Mouse (Mus musculus) heart, embryonic 14.5 days (tissue): ENCODE results near the gene Nell2. TPM values are rescaled to one million over a fixed set of nuclear protein-coding genes. Genes with fewer than 3 reads are reported as not detected.

Source experiments
- ATAC-seq: fragments of 200-750 bp; cut with Nextera tagmentation; 2 replicates; pipeline ENCODE4 v1.8.0; 2017; ENCODE audit warnings: low read depth, moderate TSS enrichment; ENCODE audit not compliant: insufficient number of reproducible peaks, insufficient read depth, low FRiP score
- H3K27ac ChIP-seq, 2 experiments: fragments of 200-500 bp in 1 of 2; fragments of 300-500 bp in 1 of 2; sonication (generic) in 1 of 2; replicated peaks in 1 of 2; 2 replicates each; pipeline ENCODE4 v1.5.1; 2012 to 2014; ENCODE audit warnings: low read depth in 2 of 2, low read length in 2 of 2, control low read depth in 1 of 2, mild to moderate bottlenecking in 1 of 2, mixed read lengths in 1 of 2; ENCODE audit not compliant: control insufficient read depth in 1 of 2, insufficient read depth in 1 of 2
- H3K27me3 ChIP-seq: fragments of 300-500 bp; sonication (generic); 2 replicates; pipeline ENCODE4 v1.6.1; 2014; ENCODE audit warnings: mild to moderate bottlenecking, low read length, control low read depth; ENCODE audit not compliant: control insufficient read depth, insufficient read depth
- H3K36me3 ChIP-seq: fragments of 300-500 bp; sonication (generic); 2 replicates; pipeline ENCODE4 v1.6.1; 2014; ENCODE audit warnings: mild to moderate bottlenecking, control low read depth, low read length, mixed read lengths; ENCODE audit not compliant: control insufficient read depth, insufficient read depth
- H3K4me1 ChIP-seq, 2 experiments: fragments of 200-500 bp in 1 of 2; fragments of 300-500 bp in 1 of 2; sonication (generic) in 1 of 2; 2 replicates each; pipeline ENCODE4 v1.6.1; 2012 to 2014; ENCODE audit warnings: low read length in 2 of 2, control low read depth in 1 of 2, mixed read lengths in 1 of 2; ENCODE audit not compliant: control insufficient read depth in 2 of 2, insufficient read depth in 2 of 2
- H3K4me2 ChIP-seq: fragments of 300-500 bp; sonication (generic); 2 replicates; pipeline ENCODE4 v1.6.1; 2014; ENCODE audit warnings: mild to moderate bottlenecking, low read length
- H3K4me3 ChIP-seq, 2 experiments: fragments of 200-500 bp in 1 of 2; fragments of 300-500 bp in 1 of 2; sonication (generic) in 1 of 2; 2 replicates each; pipeline ENCODE4 v1.5.1; 2012 to 2014; ENCODE audit warnings: low read length in 2 of 2, mild to moderate bottlenecking in 2 of 2, control low read depth in 1 of 2, low read depth in 1 of 2, moderate library complexity in 1 of 2; ENCODE audit not compliant: control insufficient read depth in 1 of 2, insufficient read depth in 1 of 2
- H3K9ac ChIP-seq: fragments of 300-500 bp; sonication (generic); 2 replicates; pipeline ENCODE4 v1.6.1; 2014; ENCODE audit warnings: mild to moderate bottlenecking, low read length
- H3K9me3 ChIP-seq: fragments of 300-500 bp; sonication (generic); 2 replicates; pipeline ENCODE4 v1.6.1; 2016; ENCODE audit warnings: low read length, control low read depth; ENCODE audit not compliant: control insufficient read depth
- WGBS: fragments of 180-500 bp; shearing (Covaris S2); extraction: QIAGEN DNeasy Blood & Tissue Kit; methylation state at CpG from one replicate; pipeline ENCODE4 v1.1.7; 2014; 5-methylcytosine and 5-hydroxymethylcytosine counted together
- polyA plus RNA-seq: library from polyadenylated mRNA; unstranded; fragments of >200 nt; fragmentation: Nextera tagmentation; extraction: Ambion mirVana; gene quantifications from 2 replicates; pipeline ENCODE4 v1.2.1, GENCODE M21; 2014

Gene Nell2
- 0.70 and 2.0 TPM in 2 replicates for polyA plus RNA-seq

DNA sequence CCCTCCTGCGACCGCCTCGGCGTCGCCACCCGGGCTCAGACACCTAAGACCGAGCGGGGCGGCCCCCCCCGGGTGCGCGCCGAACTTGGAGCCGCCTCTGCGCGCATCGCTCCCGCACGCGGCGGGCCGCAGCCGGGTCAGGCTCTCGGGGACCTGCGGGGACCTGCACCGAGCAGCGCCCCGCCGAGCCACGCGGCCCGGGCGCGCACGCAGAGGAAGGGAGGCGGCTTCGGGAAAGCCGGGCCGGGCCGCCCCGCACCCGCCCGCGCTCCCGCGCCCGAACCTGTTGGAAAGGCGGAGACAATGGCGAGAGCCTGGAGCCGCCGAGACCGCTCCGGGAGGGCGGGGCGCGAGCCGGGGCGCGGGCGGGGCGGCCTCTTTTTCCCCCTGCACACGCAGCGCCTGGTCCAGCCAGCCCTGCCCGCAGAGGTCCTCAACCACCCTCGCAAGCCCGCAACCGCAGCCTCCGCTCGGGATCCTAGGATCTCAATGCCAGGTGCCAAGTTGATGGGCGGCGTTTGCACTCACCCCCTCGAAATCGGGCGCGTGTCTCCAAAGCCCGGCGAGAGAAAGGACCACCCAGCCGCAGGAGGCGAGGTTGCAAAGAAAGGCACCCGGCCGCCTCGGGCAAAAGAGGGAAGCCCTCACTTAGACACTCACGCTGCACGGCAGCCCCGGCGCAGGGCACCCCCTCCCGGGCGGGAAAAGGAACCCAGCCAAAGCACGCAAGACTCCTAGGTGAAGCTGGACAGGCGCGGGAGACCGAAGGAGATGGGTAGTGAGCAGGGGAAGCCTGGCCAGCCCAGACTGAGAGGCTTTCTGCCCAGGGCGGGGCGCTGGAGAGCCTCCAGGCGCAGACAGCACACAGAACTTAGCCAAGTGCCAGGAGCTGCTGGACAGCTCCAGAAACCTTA lies at the start of gene Nell2:
Nell2 (minus strand) TSS at position 612 of the 914 bp plus-strand sequence.
- under 1% methylated on average over 76 of the region's 95 CpGs for WGBS
- Histone ChIP-seq H3K4me2 (peak within 1 kb of the TSS; percentile 86), H3K9ac (no peak within 1 kb of the TSS), H3K27ac (no peak within 1 kb of the TSS), H3K4me3 (peak within 1 kb of the TSS; percentile 41 to 50), H3K36me3 (no peaks in the 10 kb centered on the region), H3K27me3 (peaks cover 57% of the 10 kb centered on the region), H3K9me3 (no peaks in the 10 kb centered on the region), H3K4me1 (peaks cover 4 to 8% of the 10 kb centered on the region in 2 experiments; a peak in 3 of 4 replicates)
- no peak; the same call in 1 of the 2 replicates for ATAC-seq

DNA sequence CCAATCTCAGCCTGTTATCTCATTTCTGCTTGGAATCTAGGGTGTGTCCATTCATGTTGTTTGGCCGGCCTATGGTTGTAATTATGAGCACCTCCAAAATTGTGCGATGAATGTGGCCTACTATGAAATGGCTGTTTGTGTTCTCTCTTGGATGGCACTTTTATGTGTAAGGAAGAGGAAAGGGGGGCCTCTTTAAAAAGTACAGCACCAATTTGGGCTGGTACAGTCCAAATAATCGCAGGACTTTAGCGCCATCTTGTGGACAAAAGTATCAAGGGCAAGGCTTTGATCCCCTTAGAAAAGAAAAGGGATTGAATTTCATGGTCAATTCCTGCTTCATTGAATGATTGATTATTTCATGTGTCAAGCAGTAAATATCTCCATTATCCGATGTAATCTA lies 46.3 kb upstream of the Nell2 start:
- WGBS, result 13% methylated on average over 5 of the region's 5 CpGs

DNA sequence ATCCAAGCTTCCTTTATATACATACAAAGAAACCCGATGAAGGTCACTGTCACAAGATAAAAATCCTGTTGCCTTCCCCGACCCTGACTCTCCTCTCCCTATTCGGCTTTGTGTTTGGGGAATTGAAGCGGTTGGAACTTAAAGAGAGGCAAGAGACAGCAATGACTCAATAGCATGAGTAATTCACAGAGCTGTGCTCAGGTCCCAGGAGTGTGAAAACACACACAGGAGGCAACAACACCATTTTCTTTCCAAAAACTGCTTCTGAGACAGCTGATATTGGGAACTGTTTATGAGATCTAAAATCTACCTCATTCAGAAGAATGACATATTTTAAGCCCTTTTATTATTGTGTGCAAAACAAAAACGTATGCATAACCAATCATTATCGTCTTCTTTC lies 41.2 kb upstream of the Nell2 start:
- Histone ChIP-seq H3K27me3 (no peaks in the 10 kb centered on the region), H3K9ac (no peak overlapping the region), H3K4me2 (no peak overlapping the region), H3K36me3 (no peaks in the 10 kb centered on the region), H3K4me3 (no peak overlapping the region), H3K4me1 (peaks cover 0 to 4% of the 10 kb centered on the region in 2 experiments; a peak in 2 of 4 replicates), H3K9me3 (no peaks in the 10 kb centered on the region), H3K27ac (no peak overlapping the region)
- no peak for ATAC-seq
- WGBS, result 77% methylated on average over 6 of the region's 6 CpGs

More for the DNA sequence above, 46.3 kb upstream of the Nell2 start:
- Histone ChIP-seq H3K4me2 (no peak overlapping the region), H3K9ac (no peak overlapping the region), H3K9me3 (no peaks in the 10 kb centered on the region), H3K4me3 (no peak overlapping the region), H3K4me1 (no peaks in the 10 kb centered on the region), H3K27ac (no peak overlapping the region), H3K27me3 (no peaks in the 10 kb centered on the region), H3K36me3 (no peaks in the 10 kb centered on the region)
- no peak for ATAC-seq

DNA sequence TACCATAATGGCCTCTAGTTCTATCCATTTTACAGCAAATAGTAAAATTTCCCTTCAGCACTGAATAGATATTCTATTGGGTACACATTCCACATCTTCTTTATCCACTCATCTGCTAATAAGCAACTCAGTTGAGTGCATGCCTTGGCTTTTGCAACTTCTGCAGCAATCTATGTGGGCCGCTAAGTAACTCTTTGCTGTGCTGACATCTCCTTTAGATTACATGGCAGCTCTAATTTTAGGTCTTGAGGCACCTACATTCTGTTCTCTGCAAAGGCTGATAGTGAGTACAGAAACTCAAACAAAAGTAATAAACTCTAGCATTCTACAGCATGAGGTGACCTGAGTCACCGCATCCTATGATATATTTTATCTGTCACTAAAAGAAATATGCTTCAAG lies 36.8 kb upstream of the Nell2 start:
- WGBS, result 41% methylated on average over 2 of the region's 2 CpGs
- no peaks in the 10 kb centered on the region for H3K36me3 ChIP-seq
- ATAC-seq, result no peak
- H3K4me2 ChIP-seq, result no peak overlapping the region
- no peak overlapping the region for H3K27ac ChIP-seq
- no peaks in the 10 kb centered on the region for H3K27me3 ChIP-seq
- H3K4me3 ChIP-seq, result no peak overlapping the region
- no peak overlapping the region for H3K9ac ChIP-seq
- peaks cover 0 to 4% of the 10 kb centered on the region in 2 experiments; a peak in 2 of 4 replicates for H3K4me1 ChIP-seq
- H3K9me3 ChIP-seq, result no peaks in the 10 kb centered on the region

DNA sequence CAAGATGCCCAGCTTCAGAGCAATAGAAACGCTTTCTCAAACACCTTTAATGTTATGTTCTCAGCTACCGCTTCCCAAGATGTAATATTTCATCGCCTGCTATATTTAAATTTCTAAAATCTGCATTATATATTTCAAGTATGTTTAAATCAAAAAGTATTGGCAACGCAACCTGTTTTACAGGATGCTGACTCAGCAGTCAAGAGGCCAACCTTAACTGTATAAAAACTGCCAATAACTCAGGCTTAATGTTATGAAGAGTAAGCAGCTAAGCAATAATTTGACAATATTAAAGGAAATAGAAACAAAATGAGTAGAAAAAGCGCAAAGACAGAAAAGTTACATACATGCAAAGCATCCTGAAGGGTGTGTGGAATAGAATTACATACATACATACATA lies 32.9 kb upstream of the Nell2 start:
- Histone ChIP-seq H3K9ac (no peak overlapping the region), H3K4me1 (no peaks in the 10 kb centered on the region), H3K4me3 (no peak overlapping the region), H3K9me3 (no peaks in the 10 kb centered on the region), H3K36me3 (no peaks in the 10 kb centered on the region), H3K27ac (no peak overlapping the region), H3K27me3 (no peaks in the 10 kb centered on the region), H3K4me2 (no peak overlapping the region)
- ATAC-seq, result no peak
- WGBS, result 88% methylated on average over 5 of the region's 5 CpGs

DNA sequence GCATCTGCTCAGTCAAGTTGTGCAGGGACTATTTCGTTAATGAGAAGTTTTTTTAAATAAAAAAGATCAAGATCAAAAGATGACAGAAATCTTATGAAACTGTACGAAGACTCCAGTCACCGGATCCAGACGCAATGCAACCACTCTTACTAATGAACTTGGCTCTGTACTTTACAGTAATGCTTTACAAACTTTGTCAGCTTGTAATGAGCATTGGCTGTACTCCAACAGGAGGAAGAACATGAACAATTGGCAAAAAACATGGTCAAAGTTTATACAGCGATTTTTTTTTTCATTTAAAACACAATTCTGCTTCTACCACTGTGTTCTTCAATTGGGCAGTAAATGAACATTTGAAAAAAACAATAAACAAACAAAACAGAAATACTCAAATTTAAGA lies 21.7 kb upstream of the Nell2 start:
- Histone ChIP-seq H3K27me3 (no peaks in the 10 kb centered on the region), H3K4me2 (no peak overlapping the region), H3K4me3 (no peak overlapping the region), H3K36me3 (no peaks in the 10 kb centered on the region), H3K9me3 (no peaks in the 10 kb centered on the region; the same call in 1 of the 2 replicates), H3K9ac (no peak overlapping the region), H3K4me1 (no peaks in the 10 kb centered on the region), H3K27ac (no peak overlapping the region)
- WGBS, result 80% methylated on average over 5 of the region's 5 CpGs
- ATAC-seq, result no peak

DNA sequence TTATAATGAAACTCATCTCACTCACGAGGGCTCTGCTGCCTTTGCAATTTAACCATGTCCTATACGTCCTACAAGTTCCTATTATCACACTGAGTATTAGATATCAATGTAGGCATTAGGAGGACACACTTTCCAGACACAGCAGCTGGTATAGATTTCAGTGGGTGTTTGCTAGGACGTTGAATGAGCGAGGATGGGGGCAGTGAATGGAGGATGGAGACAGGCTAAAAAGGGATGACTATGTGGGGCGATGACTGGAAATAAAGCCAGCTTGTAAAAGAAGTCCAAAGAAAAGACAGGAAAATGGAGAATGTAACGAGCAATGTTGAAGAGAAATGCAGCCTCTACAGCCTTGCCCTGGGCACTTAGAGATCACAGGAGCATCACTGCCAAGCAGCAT lies 14.3 kb upstream of the Nell2 start:
- WGBS, result 67% methylated on average over 6 of the region's 6 CpGs

More for the DNA sequence above, 14.3 kb upstream of the Nell2 start:
- H3K9ac ChIP-seq, result no peak overlapping the region
- no peak overlapping the region for H3K4me3 ChIP-seq
- no peaks in the 10 kb centered on the region for H3K4me1 ChIP-seq
- ATAC-seq, result no peak
- H3K9me3 ChIP-seq, result 0 out of 2 replicates have a peak, but pooled peaks cover 5% of the 10 kb centered on the region
- H3K27me3 ChIP-seq, result no peaks in the 10 kb centered on the region
- H3K36me3 ChIP-seq, result no peaks in the 10 kb centered on the region
- no peak overlapping the region for H3K27ac ChIP-seq
- no peak overlapping the region for H3K4me2 ChIP-seq
